Mouse (Mus musculus) spleen, postnatal 4 days (tissue): ENCODE results near the gene Gltp.

ENCODE experiments used
- DNase-seq, 2 experiments: peaks; one replicate each; pipeline ENCODE4 v3.0.0; 2022; ENCODE audit warnings: low spot score in 2 of 2

Gltp gene

DNA sequence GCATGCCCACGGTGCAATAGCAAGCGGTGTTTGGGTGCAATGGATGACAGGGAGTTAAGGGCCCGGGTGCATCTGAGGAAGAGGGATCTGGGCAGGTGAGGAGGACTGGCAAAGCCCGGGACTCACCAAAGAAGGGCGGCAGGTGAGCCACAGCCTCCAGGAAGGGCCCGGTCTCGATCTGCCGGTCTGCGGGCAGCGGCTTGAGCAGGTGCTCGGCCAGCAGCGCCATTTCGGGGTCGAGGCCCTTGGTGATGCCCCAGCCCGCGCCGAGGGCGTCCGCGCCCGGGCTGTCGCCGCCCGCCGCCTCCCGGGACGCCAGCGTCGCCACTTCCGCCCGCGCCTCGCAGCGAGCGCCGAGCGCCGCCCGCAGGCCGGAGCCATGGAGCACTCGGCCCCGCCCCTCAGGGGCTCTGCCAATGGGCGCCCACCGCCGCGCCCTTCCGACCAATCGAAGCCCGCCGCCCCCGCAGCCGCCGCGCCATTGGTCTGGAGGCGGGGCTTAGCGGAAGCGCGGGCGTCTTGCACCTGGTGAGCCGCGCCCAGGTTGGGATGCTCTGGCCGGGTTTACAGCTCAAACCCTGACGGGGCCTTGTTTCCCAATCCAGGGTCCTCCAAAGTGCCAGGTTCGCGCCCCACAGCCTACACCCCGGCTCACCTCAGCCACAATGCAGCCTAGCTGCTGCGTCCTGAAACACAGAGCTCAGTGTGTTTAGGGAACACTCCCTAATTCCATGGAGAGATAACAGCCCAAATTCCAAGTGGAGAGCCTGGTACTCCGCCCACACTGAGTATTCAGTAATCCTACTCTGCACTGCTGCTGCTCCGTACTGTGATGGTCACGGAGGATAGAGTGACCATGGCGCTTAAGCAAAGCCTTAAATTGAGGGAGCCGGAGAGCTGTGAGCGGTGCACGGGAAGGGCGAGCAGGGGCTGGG lies at the start of gene Gltp:
TSS of gene Gltp (minus strand) at position 352 of the 935 bp plus-strand sequence.
- DNase-seq: peak; percentile 94 to 98

- DNase-seq: no peak
Observed at GRCm38 (mm10) chr5:114738707-114739241, 48.0 kb upstream of the Gltp start.

GRCm38 (mm10) chr5:114737090-114737887 lies 46.5 kb upstream of the Gltp start:
- DNase-seq: no peak

GRCm38 (mm10) chr5:114733606-114734005 lies 42.8 kb upstream of the Gltp start:
- no peak for DNase-seq

DNA sequence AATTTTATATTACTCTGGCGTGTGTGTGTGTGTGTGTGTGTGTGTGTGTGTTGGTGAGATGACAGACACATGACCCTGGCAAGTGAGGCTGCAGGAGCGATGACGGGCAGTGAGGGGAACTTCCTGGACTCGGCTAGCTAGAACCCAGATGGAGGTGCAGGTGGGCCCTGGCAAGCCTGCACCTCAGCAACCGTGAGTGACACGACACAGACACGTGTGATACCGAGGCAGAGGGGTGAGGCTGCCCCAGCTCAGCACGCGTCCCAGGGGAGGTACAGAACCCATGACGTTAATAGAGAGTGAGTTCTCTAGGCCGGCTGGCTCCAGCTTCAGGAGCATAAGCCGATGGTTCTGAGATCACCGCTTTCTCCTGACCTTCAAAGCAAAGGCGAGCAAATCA lies 41.2 kb upstream of the Gltp start:
- no peak for DNase-seq

DNA sequence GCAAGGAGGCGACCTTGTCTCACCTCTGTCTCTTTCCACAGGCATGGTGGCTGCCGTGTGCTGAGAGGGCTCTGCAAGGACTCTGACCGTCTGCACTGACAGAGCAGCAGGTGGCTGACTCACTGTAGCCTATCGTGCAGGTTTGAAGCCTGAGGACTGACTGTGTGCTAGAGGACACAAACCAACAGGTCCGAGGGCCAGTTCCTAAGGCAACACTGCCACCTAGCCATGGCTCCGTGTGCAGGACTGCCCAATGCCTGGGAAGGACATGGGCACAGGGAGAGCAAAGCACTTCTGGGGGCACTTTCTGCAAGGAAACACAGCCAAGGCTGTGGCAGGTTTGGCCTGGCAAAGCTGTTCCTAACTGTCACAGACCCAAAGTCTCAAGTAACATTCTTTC lies 40.7 kb upstream of the Gltp start:
- DNase-seq: no peak

GRCm38 (mm10) chr5:114730129-114730528 lies 39.3 kb upstream of the Gltp start:
- no peak for DNase-seq

DNA sequence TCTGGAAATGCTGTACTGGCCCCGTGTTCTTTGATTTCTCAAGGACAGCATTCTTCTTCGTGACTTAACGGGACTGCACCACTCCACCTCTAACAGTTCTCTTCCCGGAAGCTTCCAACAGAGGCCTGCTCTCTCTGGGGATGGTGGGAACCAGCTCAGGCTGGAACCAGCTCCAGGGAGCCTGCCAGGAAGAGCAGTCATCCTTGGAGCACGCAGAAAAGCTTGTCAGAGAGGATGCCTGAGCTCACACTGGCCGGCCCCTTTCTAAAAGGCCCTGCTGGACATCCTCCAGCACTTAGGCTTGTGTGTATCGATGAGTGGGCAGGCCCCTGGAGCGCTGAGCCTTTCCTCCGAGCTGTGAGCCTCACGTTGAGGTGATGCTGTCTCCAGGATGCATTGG lies 37.4 kb upstream of the Gltp start:
- DNase-seq: no peak

DNA sequence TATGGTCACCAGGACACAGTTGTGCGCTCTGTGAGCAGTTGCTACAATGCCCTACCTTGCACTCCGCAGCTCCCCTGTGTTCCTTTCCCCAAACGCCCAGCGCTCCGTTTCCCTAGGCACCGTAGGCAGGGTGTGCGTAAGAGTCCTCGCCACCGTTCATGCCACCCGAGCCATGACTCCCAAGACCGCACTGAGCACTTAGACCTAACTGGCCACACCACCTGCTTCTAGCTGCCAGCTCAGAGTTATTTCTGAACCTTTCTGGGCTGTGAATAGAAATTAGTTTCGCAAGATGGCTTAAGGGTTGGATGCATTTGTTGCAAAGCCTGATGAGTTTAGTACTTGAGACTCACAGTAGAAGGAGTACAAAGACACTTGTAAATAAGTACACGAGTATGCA lies 32.1 kb upstream of the Gltp start:
- no peak for DNase-seq

DNA sequence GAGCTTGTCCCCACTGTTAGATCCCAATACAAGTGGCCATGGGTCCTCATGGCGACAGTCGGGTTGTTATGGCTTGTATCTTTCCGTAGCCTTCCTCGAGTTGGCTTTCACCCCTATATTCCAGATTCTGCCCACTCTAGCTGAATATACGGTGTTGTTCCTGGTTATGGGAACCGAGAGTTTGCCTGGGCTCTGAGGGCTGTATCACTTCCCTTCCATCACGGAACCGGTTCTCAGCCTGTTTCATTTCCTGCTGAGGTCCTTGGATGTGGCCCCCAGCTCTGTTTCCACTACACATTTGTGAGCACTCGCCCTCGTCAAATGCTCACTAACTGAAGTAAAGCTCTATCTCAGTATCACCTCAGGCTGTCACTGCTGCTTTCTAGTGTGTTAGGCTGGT lies 31.2 kb upstream of the Gltp start:
- no peak for DNase-seq

- DNase-seq: no peak
Observed at GRCm38 (mm10) chr5:114720784-114721183, 30.0 kb upstream of the Gltp start.

- DNase-seq: no peak
Observed at GRCm38 (mm10) chr5:114719928-114720270, 29.1 kb upstream of the Gltp start.

GRCm38 (mm10) chr5:114719003-114719927 lies 28.5 kb upstream of the Gltp start:
- DNase-seq: no peak

DNA sequence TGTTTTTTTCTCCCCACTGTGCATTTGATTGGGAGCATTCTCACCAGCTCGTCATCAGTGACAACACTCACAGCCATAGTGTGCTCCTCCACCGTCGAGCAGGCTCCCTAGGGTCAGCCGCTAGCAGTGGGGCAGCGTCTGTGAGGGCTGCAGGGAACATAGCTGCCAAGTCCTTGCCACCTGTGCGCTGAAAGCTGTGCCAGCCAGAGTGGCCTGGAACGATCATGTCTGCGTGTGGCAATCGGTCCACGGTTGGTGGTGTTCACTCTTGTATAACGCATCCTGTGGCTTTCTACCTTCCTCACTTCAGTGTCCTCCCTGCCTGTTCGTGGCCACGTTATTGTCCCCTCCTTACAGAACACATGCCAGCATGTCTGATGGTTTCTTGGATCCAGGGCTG lies 27.7 kb upstream of the Gltp start:
- no peak for DNase-seq

DNA sequence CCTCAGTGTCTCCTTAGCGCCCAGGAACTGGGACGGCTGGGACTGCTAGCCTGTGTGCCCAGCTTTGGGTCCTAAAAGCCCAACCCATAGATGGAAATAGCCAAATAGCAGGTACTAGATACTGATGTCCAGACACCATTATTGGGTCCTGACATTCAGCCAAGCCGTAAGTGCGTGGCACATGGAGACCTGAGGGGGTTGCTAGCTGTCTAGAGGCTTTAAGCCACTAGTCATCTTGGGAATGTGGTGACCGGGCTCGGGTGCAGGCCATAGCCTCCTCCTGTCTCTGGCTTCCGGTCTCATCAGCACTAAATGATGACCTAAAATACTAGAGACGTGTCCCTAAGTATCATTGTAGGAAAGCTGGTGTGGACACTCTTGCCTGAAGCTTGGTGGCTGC lies 27.2 kb upstream of the Gltp start:
- no peak for DNase-seq

GRCm38 (mm10) chr5:114717292-114717691 lies 26.5 kb upstream of the Gltp start:
- DNase-seq: no peak

GRCm38 (mm10) chr5:114714551-114714950 lies 23.8 kb upstream of the Gltp start:
- no peak for DNase-seq

DNA sequence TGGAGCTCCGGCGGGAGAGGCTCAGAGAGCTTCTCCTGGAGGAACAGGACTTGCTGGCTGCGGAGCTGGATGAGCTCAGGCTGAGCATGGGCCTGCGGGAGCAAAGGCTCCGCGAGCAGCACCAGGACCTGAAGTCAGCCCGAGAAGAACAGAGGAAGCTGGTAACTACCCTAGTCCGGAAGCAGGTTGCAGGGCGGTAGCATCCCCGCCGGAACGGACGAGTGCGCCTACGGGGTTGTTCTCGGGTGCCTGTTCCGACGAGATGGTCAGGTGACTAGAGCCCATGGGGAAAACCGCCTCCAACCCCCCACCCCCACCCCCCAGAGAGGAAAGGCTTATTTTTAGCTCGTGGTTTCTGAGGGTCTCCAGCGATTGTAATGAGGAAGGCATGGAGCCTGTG lies 18.6 kb upstream of the Gltp start:
- DNase-seq: no peak

DNA sequence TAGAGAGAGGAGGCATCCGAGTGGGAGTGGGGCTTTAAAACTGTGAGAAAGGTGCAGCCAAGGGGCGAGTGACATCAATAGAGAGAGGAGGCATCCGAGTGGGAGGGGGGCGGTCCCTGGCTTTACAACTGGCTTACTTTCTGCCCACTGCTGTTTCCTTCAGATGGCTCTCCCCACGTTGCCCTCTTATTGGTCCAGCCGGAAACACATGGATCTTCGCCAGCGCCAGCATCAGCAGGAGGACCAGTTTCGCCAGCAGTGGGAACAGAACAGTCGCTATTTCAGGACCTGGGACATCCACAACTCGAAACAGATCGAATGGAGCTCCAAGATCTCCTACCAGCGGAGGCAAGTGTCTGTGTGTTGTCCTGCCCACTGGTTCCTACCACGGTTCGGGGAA lies 17.7 kb upstream of the Gltp start:
- DNase-seq: no peak

- DNase-seq: peak; percentile 94 to 99
Observed at GRCm38 (mm10) chr5:114707265-114708068, 16.7 kb upstream of the Gltp start, which contains the start of gene Tchp. Gene Tchp, plus strand, starts transcription at chr5:114707760.
